Mouse (Mus musculus) MEL (cell line): ENCODE data around the gene Ppp1r14c. TPM values are rescaled to one million over a fixed set of nuclear protein-coding genes. Genes with fewer than 3 reads are reported as not detected.

Experiments used
- DNase-seq: peaks from one replicate; pipeline ENCODE4 v3.0.0; 2011; ENCODE audit warnings: low read depth, low spot score
- H3K27ac ChIP-seq: 2 replicates; pipeline ENCODE4 v1.5.1; 2012; ENCODE audit warnings: low read depth, mild to moderate bottlenecking, control low read depth, low read length, moderate library complexity; ENCODE audit not compliant: control insufficient read depth
- H3K27me3 ChIP-seq, 2 experiments: fragments of 150-350 bp in 1 of 2; sonication (generic) in 1 of 2; 2 replicates each; pipeline ENCODE4 v1.6.1; 2012; ENCODE audit warnings: low read length in 2 of 2, mild to moderate bottlenecking in 2 of 2, improper control_type of control experiment in 1 of 2, moderate library complexity in 1 of 2; ENCODE audit not compliant: insufficient read depth in 2 of 2, control insufficient read depth in 1 of 2
- H3K36me3 ChIP-seq, 2 experiments: 2 replicates each; pipeline ENCODE4 v1.6.1; 2012 to 2014; ENCODE audit warnings: low read length in 2 of 2, improper control_type of control experiment in 1 of 2, inconsistent platforms in 1 of 2, mild to moderate bottlenecking in 1 of 2; ENCODE audit not compliant: insufficient read depth in 2 of 2, control insufficient read depth in 1 of 2
- H3K4me1 ChIP-seq, 2 experiments: fragments of 150-350 bp in 1 of 2; sonication (generic) in 1 of 2; 2 replicates each; pipeline ENCODE4 v1.6.1; 2012; ENCODE audit warnings: low read length in 2 of 2, improper control_type of control experiment in 1 of 2, mild to moderate bottlenecking in 1 of 2; ENCODE audit not compliant: insufficient read depth in 2 of 2, control insufficient read depth in 1 of 2
- H3K4me3 ChIP-seq, 2 experiments: fragments of 150-350 bp in 1 of 2; sonication (generic) in 1 of 2; 2 replicates each; pipeline ENCODE4 v1.5.1; 2012; ENCODE audit warnings: low read depth in 2 of 2, low read length in 2 of 2, mild to moderate bottlenecking in 2 of 2, moderate library complexity in 2 of 2, control low read depth in 1 of 2, improper control_type of control experiment in 1 of 2; ENCODE audit not compliant: control insufficient read depth in 1 of 2, insufficient read depth in 1 of 2
- H3K79me2 ChIP-seq: 2 replicates; pipeline ENCODE4 v1.6.1; 2012; ENCODE audit warnings: mild to moderate bottlenecking, low read length, moderate library complexity; ENCODE audit not compliant: control insufficient read depth, poor library complexity, insufficient read depth
- H3K9ac ChIP-seq: 2 replicates; pipeline ENCODE4 v1.6.1; 2012; ENCODE audit warnings: low read depth, mild to moderate bottlenecking, control low read depth, low read length, moderate library complexity; ENCODE audit not compliant: control insufficient read depth, poor library complexity, severe bottlenecking
- H3K9me3 ChIP-seq: fragments of 150-350 bp; sonication (generic); replicated peaks from 2 replicates; pipeline ENCODE4 v1.6.1; 2012; ENCODE audit warnings: mild to moderate bottlenecking, low read length, improper control_type of control experiment, moderate library complexity; ENCODE audit not compliant: insufficient read depth
- BHLHE40 ChIP-seq: IDR thresholded peaks from 2 replicates; pipeline ENCODE4 v1.6.1; 2012; ENCODE audit warnings: low read depth, mild to moderate bottlenecking, inconsistent platforms, low read length, improper control_type of control experiment, borderline replicate concordance
- CHD1 ChIP-seq: IDR thresholded peaks from 2 replicates; pipeline ENCODE4 v1.6.1; 2012; ENCODE audit warnings: low read depth, mild to moderate bottlenecking, inconsistent platforms, low read length, improper control_type of control experiment
- CHD2 ChIP-seq: IDR thresholded peaks from 2 replicates; pipeline ENCODE4 v1.6.1; 2011; ENCODE audit warnings: low read length, improper control_type of control experiment
- CTCF ChIP-seq, 3 experiments: IDR thresholded peaks in 2 of 3; conservative IDR thresholded peaks in 1 of 3; 2 replicates each; pipeline ENCODE4 v1.5.1; 2011 to 2012; ENCODE audit warnings: low read length in 3 of 3, low read depth in 2 of 3, mild to moderate bottlenecking in 2 of 3, improper control_type of control experiment in 1 of 3, inconsistent platforms in 1 of 3, mixed read lengths in 1 of 3, moderate library complexity in 1 of 3; ENCODE audit not compliant: control insufficient read depth in 1 of 3, insufficient read depth in 1 of 3, poor library complexity in 1 of 3, severe bottlenecking in 1 of 3
- ELF1 ChIP-seq: IDR thresholded peaks from 2 replicates; pipeline ENCODE4 v1.6.1; 2014; ENCODE audit warnings: low read depth, mild to moderate bottlenecking, inconsistent platforms, low read length, improper control_type of control experiment, moderate library complexity
- EP300 ChIP-seq, 2 experiments: IDR thresholded peaks; 2 replicates each; pipeline ENCODE4 v1.6.1; 2011; ENCODE audit warnings: improper control_type of control experiment in 2 of 2, low read length in 2 of 2, low read depth in 1 of 2, mild to moderate bottlenecking in 1 of 2
- GABPA ChIP-seq: IDR thresholded peaks from 2 replicates; pipeline ENCODE4 v1.6.1; 2012; ENCODE audit warnings: low read depth, mild to moderate bottlenecking, inconsistent platforms, low read length, improper control_type of control experiment, moderate library complexity
- GATA1 ChIP-seq: IDR thresholded peaks from 2 replicates; pipeline ENCODE4 v1.6.1; 2011; ENCODE audit warnings: low read depth, low read length, improper control_type of control experiment
- HCFC1 ChIP-seq: IDR thresholded peaks from 2 replicates; pipeline ENCODE4 v1.6.1; 2012; ENCODE audit warnings: low read depth, mild to moderate bottlenecking, inconsistent platforms, low read length, improper control_type of control experiment, moderate library complexity
- JUND ChIP-seq: IDR thresholded peaks from 2 replicates; pipeline ENCODE4 v1.6.1; 2011; ENCODE audit warnings: low read depth, mild to moderate bottlenecking, improper control_type of control experiment, low read length
- KAT2A ChIP-seq: conservative IDR thresholded peaks from 2 replicates; pipeline ENCODE4 v1.6.1; 2012; ENCODE audit warnings: low read depth, low read length, improper control_type of control experiment, inconsistent platforms
- MAFK ChIP-seq: IDR thresholded peaks from 2 replicates; pipeline ENCODE4 v1.6.1; 2011; ENCODE audit warnings: low read depth, mild to moderate bottlenecking, low read length, improper control_type of control experiment, borderline replicate concordance
- MAX ChIP-seq: IDR thresholded peaks from 2 replicates; pipeline ENCODE4 v1.6.1; 2011; ENCODE audit warnings: low read length, improper control_type of control experiment
- MAZ ChIP-seq: IDR thresholded peaks from 2 replicates; pipeline ENCODE4 v1.6.1; 2012; ENCODE audit warnings: low read depth, mild to moderate bottlenecking, inconsistent platforms, low read length, improper control_type of control experiment
- MYB ChIP-seq: IDR thresholded peaks from 2 replicates; pipeline ENCODE4 v1.6.1; 2011; ENCODE audit warnings: mild to moderate bottlenecking, low read depth, low read length, improper control_type of control experiment
- MYC ChIP-seq: IDR thresholded peaks from 2 replicates; pipeline ENCODE4 v1.6.1; 2011; ENCODE audit warnings: low read depth, mild to moderate bottlenecking, low read length, improper control_type of control experiment, moderate library complexity
- NELFE ChIP-seq: IDR thresholded peaks from 2 replicates; pipeline ENCODE4 v1.6.1; 2011; ENCODE audit warnings: low read depth, low read length, improper control_type of control experiment
- NRF1 ChIP-seq: IDR thresholded peaks from 2 replicates; pipeline ENCODE4 v1.6.1; 2014; ENCODE audit warnings: low read depth, mild to moderate bottlenecking, inconsistent platforms, low read length, improper control_type of control experiment, moderate library complexity; ENCODE audit not compliant: poor library complexity, insufficient read depth, severe bottlenecking
- POLR2AphosphoS5 ChIP-seq: IDR thresholded peaks from 2 replicates; pipeline ENCODE4 v1.6.1; 2012; ENCODE audit warnings: low read depth, borderline replicate concordance, mild to moderate bottlenecking, inconsistent platforms, low read length, moderate library complexity, mixed read lengths
- RAD21 ChIP-seq: IDR thresholded peaks from 2 replicates; pipeline ENCODE4 v1.6.1; 2011; ENCODE audit warnings: mild to moderate bottlenecking, low read depth, low read length, improper control_type of control experiment
- RCOR1 ChIP-seq: IDR thresholded peaks from 2 replicates; pipeline ENCODE4 v1.6.1; 2012; ENCODE audit warnings: low read depth, mild to moderate bottlenecking, inconsistent platforms, low read length, improper control_type of control experiment
- SMC3 ChIP-seq: IDR thresholded peaks from 2 replicates; pipeline ENCODE4 v1.6.1; 2011; ENCODE audit warnings: low read depth, low read length, improper control_type of control experiment
- TAL1 ChIP-seq: IDR thresholded peaks from 2 replicates; pipeline ENCODE4 v1.6.1; 2012; ENCODE audit warnings: mild to moderate bottlenecking, inconsistent platforms, low read length, moderate library complexity, mixed read lengths
- TBP ChIP-seq: IDR thresholded peaks from 2 replicates; pipeline ENCODE4 v1.8.0; 2011; ENCODE audit warnings: low read depth, low read length, improper control_type of control experiment
- TCF12 ChIP-seq: IDR thresholded peaks from 2 replicates; pipeline ENCODE4 v1.6.1; 2014; ENCODE audit warnings: low read depth, mild to moderate bottlenecking, inconsistent platforms, low read length, improper control_type of control experiment, moderate library complexity
- UBTF ChIP-seq: IDR thresholded peaks from 2 replicates; pipeline ENCODE4 v1.6.1; 2012; ENCODE audit warnings: low read depth, mild to moderate bottlenecking, inconsistent platforms, low read length, improper control_type of control experiment, moderate library complexity, borderline replicate concordance; ENCODE audit not compliant: insufficient read depth
- USF2 ChIP-seq, 2 experiments: IDR thresholded peaks; 2 replicates each; pipeline ENCODE4 v1.6.1; 2011 to 2012; ENCODE audit warnings: improper control_type of control experiment in 2 of 2, low read length in 2 of 2, borderline replicate concordance in 1 of 2, inconsistent platforms in 1 of 2, low read depth in 1 of 2, mild to moderate bottlenecking in 1 of 2; ENCODE audit not compliant: insufficient read depth in 1 of 2
- ZC3H11A ChIP-seq: IDR thresholded peaks from 2 replicates; pipeline ENCODE4 v1.6.1; 2012; ENCODE audit warnings: low read depth, mild to moderate bottlenecking, inconsistent platforms, low read length, improper control_type of control experiment
- ZKSCAN1 ChIP-seq: IDR thresholded peaks from 2 replicates; pipeline ENCODE4 v1.6.1; 2012; ENCODE audit warnings: low read depth, mild to moderate bottlenecking, inconsistent platforms, low read length, improper control_type of control experiment, moderate library complexity
- ZMIZ1 ChIP-seq: IDR thresholded peaks from 2 replicates; pipeline ENCODE4 v1.6.1; 2012; ENCODE audit warnings: low read depth, mild to moderate bottlenecking, inconsistent platforms, low read length, improper control_type of control experiment, moderate library complexity
- ZNF384 ChIP-seq: IDR thresholded peaks from 2 replicates; pipeline ENCODE4 v1.6.1; 2012; ENCODE audit warnings: low read depth, mild to moderate bottlenecking, inconsistent platforms, low read length, improper control_type of control experiment
- polyA plus RNA-seq, 2 experiments: library from polyadenylated mRNA; stranded (reverse) in 1 of 2; unstranded in 1 of 2; fragments of >175 nt in 1 of 2; fragments of >200 nt in 1 of 2; gene quantifications; 2 replicates each; pipeline versions ENCODE4 v1.2.1 to v1.2.4; 2012; ENCODE audit warnings: low replicate concordance in 2 of 2, low read depth in 1 of 2; ENCODE audit not compliant: insufficient read length in 2 of 2, insufficient read depth in 1 of 2, missing spikeins in 1 of 2
- total RNA-seq: library from RNA; depleted of rRNA; stranded (reverse); fragments of 300-350 nt; gene quantifications from 2 replicates; pipeline ENCODE4 v1.2.3, GENCODE M21; 2012

Ppp1r14c gene
- total and polyA plus RNA-seq, 3 experiments = not detected

DNA sequence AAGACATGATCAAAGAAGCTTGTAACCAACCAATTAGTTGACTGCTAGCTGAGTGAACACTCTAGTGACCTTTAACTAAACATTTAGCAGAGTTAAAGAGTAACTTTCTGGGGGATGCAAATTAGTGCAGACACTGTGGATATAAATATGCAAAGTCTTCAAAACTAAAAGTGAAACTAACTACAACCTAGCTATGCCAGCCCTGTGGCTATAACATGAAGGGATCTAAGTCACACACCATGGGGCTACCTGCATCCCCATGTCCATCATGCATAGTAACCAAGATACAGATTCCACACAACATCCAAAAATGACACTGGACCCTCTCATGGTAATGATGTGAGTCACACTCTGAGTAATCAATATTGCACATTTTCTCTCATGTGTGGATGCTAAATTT, 31.3 kb upstream of the Ppp1r14c start:
- H3K27ac ChIP-seq = no peak overlapping the region
- H3K36me3 ChIP-seq = no peaks in the 10 kb centered on the region
- no peak overlapping the region for H3K9ac ChIP-seq
- no peaks in the 10 kb centered on the region for H3K9me3 ChIP-seq
- no peaks in the 10 kb centered on the region for H3K4me1 ChIP-seq
- H3K27me3 ChIP-seq = no peaks in the 10 kb centered on the region
- H3K79me2 ChIP-seq = no peaks in the 10 kb centered on the region
- H3K4me3 ChIP-seq = no peak overlapping the region
- TF ChIP-seq GATA1 (no peak), MAX (no peak), CHD2 (no peak), TBP (no peak), CTCF (IDR thresholded peaks at IDR 0.05 in 2 of 3, conservative IDR thresholded peaks at IDR 0.05 in 1 of 3; ENCODE audit: control insufficient read depth in 1 of 3, insufficient read depth in 1 of 3, low read depth in 2 of 3, low read length in 3 of 3, poor library complexity in 1 of 3, severe bottlenecking in 1 of 3) (no peak), CHD1 (no peak), TAL1 (no peak), EP300 (IDR thresholded peaks at IDR 0.05; ENCODE audit: low read depth in 1 of 2, low read length in 2 of 2) (no peak), RAD21 (no peak), ZC3H11A (no peak), SMC3 (no peak), BHLHE40 (no peak), MYB (no peak), MAFK (no peak), JUND (no peak), KAT2A (no peak), TCF12 (no peak), MYC (no peak), POLR2AphosphoS5 (no peak), ELF1 (no peak)
- no peak for DNase-seq

DNA sequence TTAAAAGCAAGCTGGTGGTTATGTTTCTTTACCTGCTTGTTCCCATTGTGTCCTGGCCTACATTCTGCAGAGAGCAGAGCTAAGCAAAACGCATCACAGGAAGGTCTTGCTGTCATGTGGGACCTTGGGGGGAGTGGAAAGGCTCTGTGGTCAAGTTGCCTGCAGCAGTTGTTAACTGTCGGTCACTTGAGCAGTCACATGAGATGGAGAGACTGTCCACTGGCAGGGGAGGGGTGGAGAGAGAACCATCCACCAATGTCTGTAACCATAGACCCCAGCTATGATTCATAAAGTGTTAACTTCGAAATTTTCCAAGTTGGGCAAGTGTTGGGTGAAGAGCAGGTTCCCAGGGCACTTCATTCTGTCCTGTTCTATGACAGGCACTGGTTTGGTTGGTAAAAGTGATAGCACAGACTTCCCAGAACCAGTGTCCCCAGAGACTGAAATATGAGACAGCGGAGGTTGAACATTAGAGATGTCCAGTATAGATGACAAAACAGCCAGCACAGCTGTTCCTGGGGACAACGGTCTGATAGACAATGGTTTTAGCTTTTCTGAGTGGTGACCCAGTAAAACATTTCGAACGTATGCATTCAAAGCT, 29.0 kb upstream of the Ppp1r14c start:
- Histone ChIP-seq H3K4me1 (no peaks in the 10 kb centered on the region), H3K9ac (no peak overlapping the region), H3K36me3 (no peaks in the 10 kb centered on the region), H3K27me3 (no peaks in the 10 kb centered on the region), H3K9me3 (no peaks in the 10 kb centered on the region), H3K4me3 (no peak overlapping the region), H3K79me2 (no peaks in the 10 kb centered on the region), H3K27ac (no peak overlapping the region)
- TF ChIP-seq MAZ (no peak), USF2 (IDR thresholded peaks at IDR 0.05; ENCODE audit: borderline replicate concordance in 1 of 2, insufficient read depth in 1 of 2, low read depth in 1 of 2, low read length in 2 of 2) (no peak), NELFE (no peak), UBTF (no peak), ZC3H11A (no peak), TBP (no peak), HCFC1 (no peak), SMC3 (no peak), ZNF384 (no peak), GABPA (no peak), KAT2A (no peak), ZKSCAN1 (no peak), RCOR1 (no peak), ZMIZ1 (no peak), EP300 (IDR thresholded peaks at IDR 0.05; ENCODE audit: low read depth in 1 of 2, low read length in 2 of 2) (no peak), NRF1 (no peak), MYC (no peak), MAFK (no peak)
- no peak for DNase-seq
